Mouse (Mus musculus) CH12F3 (cell line): ENCODE data around the gene Stard13.

ENCODE experiments used
- in situ Hi-C: fragments of 300-500 bp; cut with MboI; formaldehyde crosslinking; loops from 2 replicates; pipeline ENCODE4 v1.14.3; 2020; ENCODE audit warnings: low sequenced_read_pairs

The Stard13 gene

DNA sequence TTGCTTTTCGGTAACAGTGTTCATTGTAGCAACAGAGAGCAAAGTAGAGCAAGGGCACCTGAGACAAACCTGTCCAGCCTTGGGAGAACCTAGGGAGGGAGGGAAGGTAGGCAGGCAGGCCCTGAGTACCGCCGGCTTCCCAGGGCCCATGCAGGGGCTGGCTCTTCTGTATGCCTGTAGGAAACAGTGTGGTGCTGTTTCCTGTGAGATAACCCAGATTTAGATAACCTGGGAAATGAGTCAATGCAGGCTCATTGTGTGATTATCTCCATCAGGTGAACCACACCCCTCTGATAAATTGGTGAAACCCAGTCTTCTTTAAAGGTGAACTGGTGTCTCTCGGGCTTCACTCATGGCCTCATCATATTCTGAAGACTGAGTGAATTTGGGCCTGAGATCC lies 207.6 kb downstream of the Stard13 start:
- in situ Hi-C loops: no loop called here

DNA sequence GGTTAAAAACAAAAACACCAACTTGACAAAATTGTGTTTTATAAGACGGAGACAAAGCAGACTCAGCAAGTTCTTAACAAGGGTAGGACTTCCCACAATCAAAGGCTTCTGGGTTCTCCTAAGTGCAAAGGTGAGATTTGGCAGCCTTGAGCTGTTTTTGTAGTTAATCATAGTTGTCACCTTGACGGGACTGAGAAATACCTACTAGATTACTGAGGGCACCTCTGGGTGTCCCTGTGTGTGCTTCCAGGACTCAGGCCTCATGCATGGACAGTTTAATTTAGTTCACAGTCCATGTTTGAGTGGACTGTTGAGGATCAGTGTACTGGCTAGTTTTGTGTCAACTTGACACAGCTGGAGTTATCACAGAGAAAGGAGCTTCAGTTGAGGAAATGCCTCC lies 209.2 kb downstream of the Stard13 start:
- in situ Hi-C loops: no loop called here

DNA sequence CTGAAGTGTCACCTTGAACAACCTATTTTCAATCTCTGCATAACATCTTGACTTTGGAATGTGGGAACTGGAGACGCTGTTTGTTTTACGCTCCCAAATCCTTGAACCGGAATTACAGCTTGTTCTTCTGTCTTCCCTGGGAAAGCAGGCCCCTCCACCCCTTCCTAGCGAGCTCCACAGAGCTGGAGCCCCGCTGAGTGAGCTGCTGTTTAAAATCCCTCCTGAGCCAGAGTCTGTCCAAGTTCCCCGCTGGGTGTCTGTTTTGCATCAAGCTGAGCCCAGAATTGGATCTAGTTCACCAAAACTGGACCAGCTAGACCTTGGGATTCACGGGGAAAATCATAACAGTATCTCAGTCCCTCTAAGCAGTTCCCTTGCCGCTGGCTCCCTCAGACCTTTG lies 210.2 kb downstream of the Stard13 start:
- in situ Hi-C loops: no loop called here

DNA sequence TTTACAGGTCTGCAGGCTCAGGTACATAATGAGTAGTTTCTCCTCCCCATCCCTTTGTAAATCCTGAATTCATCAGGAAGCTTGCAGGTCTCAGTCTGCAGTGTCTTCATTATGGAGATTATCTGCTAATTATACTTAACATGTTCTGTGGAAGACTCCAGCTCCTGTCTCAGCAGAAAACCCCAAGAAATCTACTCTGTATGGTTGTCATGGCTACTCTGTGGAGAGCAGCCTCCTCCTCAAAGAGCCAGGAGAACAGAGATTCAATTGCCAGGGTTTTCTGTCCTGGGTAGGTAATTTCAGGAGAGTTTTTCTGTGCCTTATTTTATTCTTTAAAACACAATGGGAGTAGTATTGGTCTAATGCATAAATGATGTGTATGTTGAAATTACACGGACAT lies 210.7 kb downstream of the Stard13 start:
- in situ Hi-C loops: no loop called here

DNA sequence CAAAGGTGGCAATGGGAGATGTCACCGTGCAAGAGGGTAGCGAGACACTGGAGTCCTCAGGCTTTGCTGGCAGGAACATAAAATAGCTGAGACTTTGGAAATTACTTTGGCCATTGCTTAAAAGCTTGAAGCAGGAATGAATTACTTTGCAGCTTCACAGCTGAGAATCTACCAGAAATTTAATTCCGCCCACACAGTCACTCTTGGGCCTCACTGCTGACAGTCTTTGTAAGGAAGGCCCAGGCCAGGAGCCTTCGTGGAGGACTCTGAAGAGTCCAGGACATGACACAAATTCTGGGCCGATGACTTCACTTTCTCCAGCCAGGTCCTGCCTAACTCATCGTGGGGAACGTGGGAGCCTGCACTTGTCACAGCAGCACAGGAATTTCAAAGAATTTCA lies 211.6 kb downstream of the Stard13 start:
- in situ Hi-C loops: no loop called here

DNA sequence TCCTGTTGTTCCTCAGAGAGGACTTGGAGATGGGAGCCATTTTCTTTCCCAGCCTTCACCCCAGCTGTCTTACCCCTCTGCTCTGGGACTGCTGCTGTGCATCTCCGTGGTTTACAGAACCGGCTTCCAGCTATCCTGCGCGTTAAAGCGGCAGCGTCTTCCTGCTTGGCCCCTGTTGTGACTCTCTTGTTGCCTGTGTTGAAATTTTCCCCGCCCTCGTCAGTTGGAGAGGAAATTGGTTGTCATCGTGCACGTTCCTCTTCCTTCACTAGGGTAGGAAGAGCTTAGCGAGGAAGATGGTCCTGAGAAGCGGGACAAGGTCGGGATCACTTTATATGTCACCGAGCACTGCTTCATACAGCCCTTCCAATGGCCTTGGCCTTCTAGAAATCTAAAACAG lies 212.8 kb downstream of the Stard13 start:
- in situ Hi-C loops: no loop called here

DNA sequence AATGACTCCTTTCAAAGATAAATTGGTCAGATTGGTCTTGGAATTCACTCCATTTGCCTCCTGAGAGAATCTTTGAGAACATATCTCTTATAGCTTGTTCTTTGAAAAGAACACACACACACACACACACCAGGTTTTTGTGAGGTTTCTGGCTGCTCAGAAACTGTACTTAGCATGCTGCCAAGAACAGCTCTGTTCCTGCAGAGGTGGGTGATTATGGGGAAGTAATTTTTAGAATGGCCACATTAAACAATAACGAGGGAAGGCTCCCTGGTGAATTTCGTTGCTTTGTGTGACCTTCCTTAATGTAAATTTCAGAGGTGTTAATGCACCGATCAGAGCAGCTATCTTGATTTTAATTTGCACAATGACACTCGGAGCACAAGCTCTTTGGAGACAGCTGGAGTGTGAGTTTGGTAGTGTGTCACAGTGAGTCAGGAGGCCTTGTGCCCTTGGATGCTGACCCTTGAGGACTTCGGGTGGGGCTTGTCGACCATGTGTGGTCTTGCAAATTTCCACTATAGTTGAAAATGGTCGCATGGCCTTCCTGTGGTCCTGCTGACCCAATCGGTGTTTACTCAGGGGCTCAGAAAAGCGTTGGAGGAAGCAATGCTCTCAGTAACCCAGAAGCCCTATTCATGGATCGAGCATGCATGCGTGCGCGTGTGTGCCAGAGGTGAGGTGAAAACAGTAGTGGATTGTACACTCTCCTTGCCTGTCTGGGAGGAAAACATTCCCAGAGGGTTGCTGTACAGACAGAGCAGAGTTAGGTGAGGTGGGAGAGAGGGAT lies 213.4 kb downstream of the Stard13 start:
- in situ Hi-C loops: no loop called here

DNA sequence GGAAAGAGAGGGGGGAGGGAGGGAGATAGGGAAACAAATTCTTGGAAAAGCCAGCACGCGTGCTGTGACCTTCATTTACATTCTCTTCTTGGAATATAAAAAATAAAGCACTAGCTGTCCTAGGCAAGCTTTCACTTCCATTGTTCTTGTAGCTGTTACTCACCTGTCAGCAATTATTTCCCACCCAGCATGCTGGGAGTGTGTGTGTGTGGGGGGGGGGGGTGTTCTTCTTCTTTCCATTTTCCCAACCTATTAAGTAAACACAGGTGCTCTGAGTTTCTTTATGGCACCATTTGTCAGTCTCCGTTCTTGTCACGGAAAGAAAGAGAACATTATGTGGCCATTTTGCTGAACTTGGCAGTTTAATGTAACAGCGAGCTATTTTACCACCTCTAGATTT lies 214.7 kb downstream of the Stard13 start:
- in situ Hi-C loops: no loop called here

DNA sequence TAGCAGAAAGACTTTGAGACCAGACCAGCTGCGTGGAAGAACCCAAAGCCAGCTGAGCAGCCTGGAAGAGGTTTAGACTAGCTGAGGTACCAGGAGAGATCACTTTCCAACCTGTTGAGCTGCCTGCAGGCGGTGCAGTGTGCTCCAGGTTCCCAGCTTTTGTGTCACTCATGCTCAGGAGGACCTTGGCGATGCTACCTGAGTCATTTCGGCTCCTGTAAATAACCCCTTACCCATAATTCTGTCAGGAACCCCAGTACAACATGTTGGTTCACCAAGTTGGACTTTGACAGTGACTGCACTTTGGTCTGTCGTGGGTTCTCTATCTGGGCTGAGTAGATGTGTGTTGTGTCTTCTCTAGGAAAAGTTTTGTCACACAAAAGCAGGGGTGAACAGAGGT lies 215.2 kb downstream of the Stard13 start:
- in situ Hi-C loops: no loop called here

DNA sequence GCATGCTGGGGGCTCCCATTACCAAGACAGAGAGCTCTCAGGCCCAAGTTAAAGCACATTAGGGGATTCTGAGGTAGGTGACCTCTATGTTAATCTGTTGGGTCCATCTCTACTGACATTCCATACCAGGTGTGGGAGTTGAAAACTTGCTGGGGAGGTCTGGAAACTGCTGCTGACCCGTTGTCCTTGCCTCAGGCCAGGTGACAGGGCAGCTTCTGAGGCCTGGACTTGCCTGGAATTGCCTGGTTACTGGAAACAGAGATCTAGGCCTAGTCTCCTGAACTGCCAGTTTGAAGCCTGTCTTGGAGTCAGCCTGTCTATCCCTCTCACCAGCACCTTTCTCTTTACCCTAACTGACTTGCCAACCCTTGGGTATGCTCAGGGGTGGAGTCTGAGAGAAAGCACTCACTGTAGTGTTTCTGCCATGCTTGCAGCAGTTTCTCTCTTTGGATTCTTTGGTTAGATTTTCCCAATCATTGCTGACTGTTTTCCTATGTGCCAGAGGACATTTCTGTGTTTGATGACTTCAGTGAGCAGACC lies 229.3 kb downstream of the Stard13 start:
- in situ Hi-C loops: no loop called here

DNA sequence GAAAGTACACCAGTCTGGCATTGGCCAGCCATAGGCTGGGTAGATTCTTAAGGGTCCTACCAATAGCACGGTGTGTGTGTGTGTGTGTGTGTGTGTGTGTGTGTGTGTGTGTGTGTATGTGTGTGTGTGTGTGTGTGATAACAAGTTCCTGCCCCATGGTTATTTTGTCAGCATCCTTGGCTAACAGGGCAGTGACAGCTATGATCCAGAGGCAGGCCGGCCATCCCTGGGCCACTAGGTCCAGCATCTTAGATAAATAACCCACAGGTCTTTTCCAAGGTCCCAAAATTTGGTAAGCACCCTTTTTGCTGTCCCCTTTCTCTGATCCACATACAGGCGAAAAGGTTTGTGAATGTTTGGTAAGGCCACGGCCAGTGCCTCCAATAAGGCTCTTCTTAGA lies 231.6 kb downstream of the Stard13 start:
- in situ Hi-C loops: no loop called here

DNA sequence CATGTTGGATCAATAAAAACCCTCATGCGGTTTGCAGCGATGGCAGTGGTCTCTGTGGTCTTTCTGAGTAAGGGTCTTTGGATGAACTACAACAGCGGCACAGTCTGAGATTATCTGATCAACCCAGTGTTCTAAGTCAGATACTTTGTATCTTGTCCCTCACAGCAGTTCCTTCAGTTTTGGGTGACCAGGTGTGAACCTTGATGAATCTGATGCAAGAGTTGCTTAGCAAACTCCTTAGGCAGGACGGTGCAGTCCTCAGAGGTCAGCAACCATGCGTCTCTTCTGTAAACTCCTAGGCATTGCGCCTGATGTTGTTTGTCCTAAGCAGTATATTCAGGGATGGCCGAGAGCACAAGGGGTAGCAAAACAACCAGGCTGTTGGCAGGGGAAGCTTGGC lies 232.5 kb downstream of the Stard13 start:
- in situ Hi-C loops: no loop called here

DNA sequence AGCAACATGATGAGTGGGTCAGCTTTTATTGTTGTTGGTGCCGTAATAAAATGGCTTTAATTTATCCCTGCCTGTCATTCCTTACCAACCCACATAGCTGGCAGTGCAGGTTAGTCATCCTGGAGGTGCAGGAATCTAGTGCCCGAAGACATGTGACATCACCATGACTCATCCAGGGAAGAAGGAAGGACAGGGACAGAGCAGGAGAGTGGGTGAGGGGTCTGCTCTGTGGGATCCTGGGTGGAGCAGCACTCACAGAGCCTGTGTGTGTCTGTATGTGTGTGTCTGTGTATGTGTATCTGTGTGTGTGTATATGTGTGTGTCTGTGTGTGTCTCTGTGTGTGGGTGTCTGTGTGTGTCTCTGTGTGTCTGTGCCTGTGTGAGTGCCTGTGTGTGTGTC lies 237.1 kb downstream of the Stard13 start:
- in situ Hi-C loops: no loop called here

DNA sequence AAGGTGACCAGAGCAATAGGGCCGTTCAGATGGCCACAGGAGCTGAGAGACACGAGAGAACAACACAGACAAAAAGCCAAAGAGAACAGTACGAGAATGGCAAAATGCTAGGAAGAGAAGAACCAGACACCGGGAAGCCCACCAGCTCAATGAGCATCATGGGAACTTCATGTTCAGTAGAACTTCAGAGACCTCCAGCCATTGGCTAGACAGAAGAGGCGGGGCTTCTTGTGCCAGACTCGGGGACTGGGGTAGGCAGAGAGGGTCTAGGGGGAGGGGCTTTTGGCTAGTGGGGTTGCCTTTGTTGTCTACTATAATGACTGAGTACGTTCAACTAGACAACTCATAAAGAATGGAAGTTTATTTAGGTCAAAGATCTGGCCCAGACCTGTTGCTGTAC lies 239.5 kb downstream of the Stard13 start:
- in situ Hi-C loops: no loop called here
